Mouse (Mus musculus): ENCODE data around the gene Cabp2. TPM values are rescaled to one million over a fixed set of nuclear protein-coding genes. Genes with fewer than 3 reads are reported as not detected.

Gene Cabp2
- polyA plus RNA-seq, 1 experiment from 2014 or later = not detected

GRCm38 (mm10) chr19:4092750-4093149 lies 11.4 kb downstream of the Cabp2 start:
- POLR2A ChIA-PET = no interaction called here
- ATAC-seq (no peak), DNase-seq (ENCODE audit: low read depth, low spot score) (no peak)
- no peak for TF ChIP-seq CTCF (IDR thresholded peaks at IDR 0.05)
- H3K27me3 ChIP-seq = peaks cover 2% of the 10 kb centered on the region
- in situ Hi-C loops (cut with MboI; ENCODE audit: low pct_unique_long_range_greater_than_20kb) = no loop called here
- CTCF ChIA-PET = interaction anchor here (0.8 kb wide), 1 partner anchor 73 kb away, joined by 3 read pairs; no protein-coding TSS in a partner anchor

GRCm38 (mm10) chr19:4093772-4094171 lies 12.4 kb downstream of the Cabp2 start:
- ATAC-seq (no peak), DNase-seq (ENCODE audit: low read depth, low spot score) (no peak)
- POLR2A ChIA-PET = no interaction called here
- TF ChIP-seq CTCF (IDR thresholded peaks at IDR 0.05) = no peak
- peaks cover 2% of the 10 kb centered on the region for H3K27me3 ChIP-seq
- in situ Hi-C loops (cut with MboI; ENCODE audit: low pct_unique_long_range_greater_than_20kb) = no loop called here
- CTCF ChIA-PET = interaction anchor here (1.7 kb wide), 1 partner anchor 8 kb away, joined by 4 read pairs; no protein-coding TSS in a partner anchor

DNA sequence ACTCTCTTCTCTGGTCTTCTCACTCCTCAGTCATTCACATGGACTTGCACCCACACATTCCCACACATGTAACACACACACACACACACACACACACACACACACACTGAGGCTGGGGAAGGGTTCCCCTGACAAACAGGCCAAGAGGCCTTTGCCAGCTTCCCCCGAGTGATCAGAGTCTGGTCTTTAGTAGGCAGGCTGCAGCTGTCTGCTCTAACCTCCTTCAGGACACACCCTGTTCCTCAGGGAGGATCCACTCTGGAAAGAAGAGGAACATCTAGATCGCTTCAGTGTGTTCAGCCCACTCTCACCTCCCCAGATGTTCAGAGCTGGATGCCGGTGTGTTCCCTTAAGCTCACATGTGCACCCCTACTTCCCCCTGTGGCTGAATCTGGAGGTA lies 13.0 kb downstream of the Cabp2 start:
- DNase-seq (ENCODE audit: low read depth, low spot score) (no peak), ATAC-seq (no peak)
- POLR2A ChIA-PET = no interaction called here
- TF ChIP-seq CTCF (IDR thresholded peaks at IDR 0.05) = no peak
- CTCF ChIA-PET = interaction anchor here (1.7 kb wide), 1 partner anchor 9 kb away, joined by 4 read pairs; no protein-coding TSS in a partner anchor
- H3K27me3 ChIP-seq = peaks cover 2% of the 10 kb centered on the region
- in situ Hi-C loops (cut with MboI; ENCODE audit: low pct_unique_long_range_greater_than_20kb) = no loop called here

DNA sequence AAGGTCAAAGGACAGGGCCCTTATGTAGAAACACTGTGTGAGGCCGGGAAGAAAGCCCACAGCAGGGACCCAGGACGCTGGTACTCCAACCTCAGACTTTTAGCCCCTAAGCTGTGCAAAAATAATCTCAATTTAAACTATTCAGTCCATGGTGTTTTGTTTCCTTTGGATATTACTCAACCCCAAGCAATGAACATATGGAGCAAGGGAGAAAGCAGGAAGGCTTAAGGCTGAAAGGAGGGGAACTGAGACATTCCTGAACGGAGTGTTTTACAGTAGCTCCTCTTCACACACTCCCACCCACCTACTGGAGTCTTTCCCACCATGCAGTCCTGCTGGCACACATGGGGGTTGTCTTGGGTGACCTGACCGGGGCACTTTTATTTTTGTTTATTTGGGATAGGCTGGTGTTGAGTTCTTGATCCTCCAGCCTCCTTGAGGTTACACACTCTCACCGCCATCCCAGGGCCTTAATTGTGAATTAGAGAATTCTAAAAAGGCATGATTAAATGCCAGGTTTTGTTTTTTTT lies 13.5 kb downstream of the Cabp2 start:
- in situ Hi-C loops (cut with MboI; ENCODE audit: low pct_unique_long_range_greater_than_20kb) = no loop called here

GRCm38 (mm10) chr19:4095802-4096201 lies 14.4 kb downstream of the Cabp2 start:
- ATAC-seq = no peak
- TF ChIP-seq CTCF (IDR thresholded peaks at IDR 0.05) = no peak
- DNase-seq (ENCODE audit: low read depth, low spot score) = no peak
- ChIA-PET POLR2A (interaction anchor here (1.1 kb wide), 1 partner anchor 67 kb away, joined by 6 read pairs; the partner anchor contains the start of gene Rps6kb2), CTCF (no interaction called here)
- H3K27me3 ChIP-seq = no peaks in the 10 kb centered on the region
- in situ Hi-C loops (cut with MboI; ENCODE audit: low pct_unique_long_range_greater_than_20kb) = no loop called here

More for the DNA sequence above, 13.5 kb downstream of the Cabp2 start:
- ChIA-PET CTCF (interaction anchor here (1.7 kb wide), 1 partner anchor 9 kb away, joined by 4 read pairs; no protein-coding TSS in a partner anchor), POLR2A (interaction anchor here (1.1 kb wide), 1 partner anchor 68 kb away, joined by 6 read pairs; the partner anchor contains the start of gene Rps6kb2)
- no peak for ATAC-seq
- no peaks in the 10 kb centered on the region for H3K27me3 ChIP-seq
- DNase-seq (ENCODE audit: low read depth, low spot score) = no peak
- no peak for TF ChIP-seq CTCF (IDR thresholded peaks at IDR 0.05)

DNA sequence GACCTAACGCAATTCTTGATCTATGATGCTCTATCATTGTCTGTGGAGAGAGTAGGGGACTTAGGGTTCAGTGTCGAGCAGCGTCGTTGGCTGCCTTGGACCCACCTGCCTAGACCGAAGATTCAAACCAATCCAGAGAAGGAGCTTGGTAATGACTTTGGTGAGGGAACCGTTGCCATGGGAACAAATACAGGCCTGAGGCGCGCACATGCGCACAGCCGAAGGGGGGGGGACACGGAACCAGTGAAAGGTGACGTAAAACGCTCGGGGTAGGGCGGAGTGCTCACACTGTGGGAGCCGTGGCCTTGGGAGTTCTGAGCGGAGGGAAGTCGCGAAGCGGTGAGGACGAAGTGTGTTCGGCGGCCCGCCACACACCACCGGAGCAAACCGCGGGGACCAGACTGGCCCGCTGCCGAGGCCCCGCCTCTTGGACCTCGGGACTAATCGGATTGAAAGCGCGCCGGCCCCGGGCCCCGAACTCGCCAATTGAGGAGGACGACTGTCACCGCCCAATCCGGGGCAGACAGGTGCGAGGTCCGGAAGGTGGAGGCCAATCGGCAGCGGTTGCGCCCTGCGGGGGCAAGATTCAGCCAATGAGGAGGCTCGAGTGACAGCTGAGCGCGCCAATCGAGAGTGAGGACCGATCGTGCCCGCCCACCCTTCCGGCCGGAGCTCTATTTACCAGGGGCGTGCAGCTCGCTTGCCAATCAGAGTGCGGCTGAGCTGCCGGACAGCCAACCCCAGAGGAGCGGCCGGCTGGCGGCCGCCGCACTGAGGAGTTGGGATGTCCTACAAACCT lies 15.5 kb downstream of the Cabp2 start, which contains the start of gene Cdk2ap2:
Cdk2ap2 (plus strand) TSS at position 541 of the 799 bp plus-strand sequence.
- peak; percentile 97 for DNase-seq (ENCODE audit: low read depth, low spot score)
- in situ Hi-C loops (cut with MboI; ENCODE audit: low pct_unique_long_range_greater_than_20kb) = no loop called here
- ChIA-PET CTCF (interaction anchor here (1.1 to 1.5 kb wide), 5 partner anchors 13 to 132 kb away, joined by 3 to 6 read pairs (median 3); no protein-coding TSS in a partner anchor), POLR2A (interaction anchor here (1.0 to 1.7 kb wide), 4 partner anchors 30 to 131 kb away, joined by 3 to 4 read pairs (median 3); partner anchors contain the start of genes AC109138.7 and Clcf1)
- H3K27me3 ChIP-seq = no peaks in the 10 kb centered on the region
- no peak for TF ChIP-seq CTCF (IDR thresholded peaks at IDR 0.05)
- peak; percentile 88 for ATAC-seq

DNA sequence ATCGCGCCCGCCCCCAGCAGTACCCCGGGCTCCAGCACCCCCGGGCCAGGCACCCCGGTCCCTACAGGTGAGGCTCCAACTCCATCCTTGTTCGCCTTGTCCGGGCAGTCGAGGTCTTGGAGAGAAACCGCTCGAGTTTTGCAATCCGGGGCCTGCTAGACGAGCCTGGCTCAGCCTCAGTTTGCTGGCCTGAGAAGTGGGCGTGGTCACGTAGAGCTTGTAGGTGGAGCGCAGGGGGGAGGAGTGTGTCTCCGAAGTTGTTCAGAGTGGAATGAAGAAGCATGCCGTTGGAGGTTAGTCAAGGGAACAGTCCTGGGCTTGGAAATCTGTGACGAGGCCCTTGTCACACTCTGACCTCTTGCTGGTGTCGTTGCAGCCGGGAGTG lies 16.1 kb downstream of the Cabp2 start:
- in situ Hi-C loops (cut with MboI; ENCODE audit: low pct_unique_long_range_greater_than_20kb) = no loop called here
- ATAC-seq (peak; percentile 27), DNase-seq (ENCODE audit: low read depth, low spot score) (no peak)
- CTCF ChIA-PET = interaction anchor here (1.1 to 1.5 kb wide), 3 partner anchors 28 to 131 kb away, joined by 3 to 6 read pairs (median 3); no protein-coding TSS in a partner anchor
- POLR2A ChIA-PET = interaction anchor here (1.0 to 1.7 kb wide), 4 partner anchors 29 to 131 kb away, joined by 3 to 4 read pairs (median 3); partner anchors contain the start of genes AC109138.7 and Clcf1
- TF ChIP-seq CTCF (IDR thresholded peaks at IDR 0.05) = no peak
- H3K27me3 ChIP-seq = no peaks in the 10 kb centered on the region

GRCm38 (mm10) chr19:4098426-4098825 lies 17.0 kb downstream of the Cabp2 start:
- in situ Hi-C loops (cut with MboI; ENCODE audit: low pct_unique_long_range_greater_than_20kb) = no loop called here
- ChIA-PET CTCF (interaction anchor here (0.6 to 2.1 kb wide), 10 partner anchors 16 to 109 kb away, joined by 3 to 11 read pairs (median 4); partner anchors contain the start of gene Rad9a), POLR2A (interaction anchor here (0.7 to 1.5 kb wide), 6 partner anchors 15 to 130 kb away, joined by 3 to 5 read pairs (median 4); no protein-coding TSS in a partner anchor)
- no peak for TF ChIP-seq CTCF (IDR thresholded peaks at IDR 0.05)
- no peaks in the 10 kb centered on the region for H3K27me3 ChIP-seq
- no peak for DNase-seq (ENCODE audit: low read depth, low spot score)
- ATAC-seq = no peak

DNA sequence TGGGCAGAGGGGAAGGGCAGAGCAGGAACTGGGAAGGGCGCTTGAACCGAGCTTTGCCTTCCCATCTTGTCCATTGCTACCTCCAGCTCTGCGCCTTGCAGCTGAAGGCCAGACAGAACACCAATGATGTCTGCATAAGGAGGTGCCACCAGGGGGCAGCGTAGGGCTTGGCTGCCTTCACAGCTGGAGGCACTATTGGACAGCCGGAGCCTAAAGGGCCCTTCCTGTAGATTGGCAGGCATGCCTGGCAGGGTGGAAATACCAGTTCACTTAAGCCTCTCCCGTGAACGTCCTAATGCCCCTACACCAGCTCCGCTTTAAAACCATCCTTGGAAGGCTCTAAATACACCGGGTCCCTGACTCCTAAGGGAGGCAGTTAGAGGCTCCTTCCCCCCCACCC lies 17.7 kb downstream of the Cabp2 start:
- DNase-seq (ENCODE audit: low read depth, low spot score) (no peak), ATAC-seq (no peak)
- POLR2A ChIA-PET = interaction anchor here (0.6 to 1.5 kb wide), 6 partner anchors 14 to 211 kb away, joined by 3 to 5 read pairs (median 4); partner anchors contain the start of gene Rad9a
- no peak for TF ChIP-seq CTCF (IDR thresholded peaks at IDR 0.05)
- in situ Hi-C loops (cut with MboI; ENCODE audit: low pct_unique_long_range_greater_than_20kb) = no loop called here
- H3K27me3 ChIP-seq = no peaks in the 10 kb centered on the region
- CTCF ChIA-PET = interaction anchor here (0.6 to 2.1 kb wide), 10 partner anchors 16 to 108 kb away, joined by 3 to 11 read pairs (median 4); partner anchors contain the start of gene Rad9a
